ENCODE assay signal across 11 mouse cellular contexts in the genomic region with DNA sequence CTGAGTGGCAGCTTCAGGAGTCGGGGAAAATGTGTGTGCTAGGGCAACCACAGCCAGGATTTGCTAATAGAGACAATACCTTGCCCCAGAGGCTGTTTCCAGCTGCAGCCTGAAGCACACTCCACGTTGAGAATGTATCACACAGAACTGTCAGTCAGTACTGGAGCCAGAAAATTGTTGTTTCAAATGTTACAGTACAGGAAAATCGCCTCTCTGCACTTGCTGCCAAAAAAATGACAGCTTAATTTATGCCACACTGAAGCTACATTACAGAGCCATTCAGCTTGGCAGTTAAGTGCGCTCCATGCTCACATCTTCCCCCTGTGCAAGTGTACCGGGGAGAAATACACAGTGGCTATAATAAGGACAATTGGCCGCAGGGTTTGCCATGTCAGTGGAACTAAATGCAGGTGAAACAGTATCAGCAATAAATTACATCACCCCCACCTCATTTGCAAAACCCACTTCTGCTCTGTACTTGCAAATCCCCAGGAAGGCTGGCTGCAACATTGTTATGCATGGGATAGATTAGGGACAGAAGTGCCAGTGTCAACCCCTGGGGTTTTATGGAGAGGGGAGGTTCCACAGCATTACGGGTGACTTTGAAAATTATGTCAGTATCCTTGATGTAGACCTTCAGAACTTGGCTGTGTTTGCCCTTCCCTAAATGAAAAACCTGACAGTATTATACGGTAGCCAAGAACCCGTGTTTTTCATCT.
DNase-seq lines count a peak whose midpoint lies in the region; ATAC-seq lines count a peak whose summit lies in the region.
"Had no signal": no experiment of that assay in that cellular context is flagged by ENCODE, and none has a peak within 500 bp of the region (broad histone marks: within the 10 kb centered on the region; RNA-seq: fewer than 3 reads in every experiment).

No protein-coding gene starts in this region.

- no peak overlapping the region for H3K4me3 ChIP-seq in embryonic facial prominence, embryonic 14.5 days (ENCODE audit: low read depth, low read length)
- H3K4me3 ChIP-seq in midbrain, embryonic 14.5 days (replicated peaks; ENCODE audit: low read depth, low read length), result no peak overlapping the region

- H3K9me3 ChIP-seq in embryonic facial prominence, embryonic 14.5 days (ENCODE audit: control insufficient read depth, low read length), result no peaks in the 10 kb centered on the region
- no peaks in the 10 kb centered on the region for H3K9me3 ChIP-seq in midbrain, embryonic 14.5 days (ENCODE audit: control insufficient read depth, low read length)

- ATAC-seq in embryonic facial prominence, embryonic 14.5 days (ENCODE audit: low read depth), result peak; percentile 33; the same call in 1 of the 2 replicates
- peak; percentile 76 for ATAC-seq in midbrain, embryonic 14.5 days (ENCODE audit: low FRiP score, low TSS enrichment)
- no peak for ATAC-seq in erythroid progenitor cell, adult 5-6 weeks (replicated peaks; ENCODE audit: low FRiP score, poor library complexity, severe bottlenecking)

- H3K4me1 ChIP-seq in embryonic facial prominence, embryonic 14.5 days (ENCODE audit: control insufficient read depth, insufficient read depth, low read length), result peaks cover 9% of the 10 kb centered on the region
- peaks cover 9% of the 10 kb centered on the region for H3K4me1 ChIP-seq in midbrain, embryonic 14.5 days (ENCODE audit: control insufficient read depth, insufficient read depth, low read length)

- peak; percentile 5 to 14 for DNase-seq in cerebellum, postnatal 14 days
- DNase-seq in cerebellum, adult 9-10 months, result no peak
- DNase-seq in kidney, postnatal 4 days, result peak; percentile 2 to 20
- no peak for DNase-seq in kidney, adult 18-20 months
- DNase-seq in embryonic facial prominence, embryonic 14.5 days (ENCODE audit: low spot score), result peak; percentile 79
- DNase-seq in midbrain, embryonic 14.5 days, result peak; percentile 66
- DNase-seq in frontal cortex, postnatal 25 days (ENCODE audit: low spot score in 2 of 2), result no peak
- DNase-seq: B cell, adult 2 months had no signal

- no peak overlapping the region for H3K4me2 ChIP-seq in embryonic facial prominence, embryonic 14.5 days (ENCODE audit: low read depth, low read length)
- H3K4me2 ChIP-seq in midbrain, embryonic 14.5 days (ENCODE audit: low read length), result peak overlapping the region; percentile 22; the same call in 1 of the 2 replicates

- H3K27me3 ChIP-seq in embryonic facial prominence, embryonic 14.5 days (replicated peaks; ENCODE audit: control insufficient read depth, insufficient read depth, low read length), result no peaks in the 10 kb centered on the region; the same call in none of the 2 replicates
- H3K27me3 ChIP-seq in midbrain, embryonic 14.5 days (ENCODE audit: control insufficient read depth, insufficient read depth, low read length), result no peaks in the 10 kb centered on the region

- H3K36me3 ChIP-seq in embryonic facial prominence, embryonic 14.5 days (ENCODE audit: control insufficient read depth, insufficient read depth, low read length), result no peaks in the 10 kb centered on the region
- no peaks in the 10 kb centered on the region for H3K36me3 ChIP-seq in midbrain, embryonic 14.5 days (ENCODE audit: control insufficient read depth, insufficient read depth, low read length)

- no peak overlapping the region for H3K9ac ChIP-seq in embryonic facial prominence, embryonic 14.5 days (ENCODE audit: low read depth, low read length)
- H3K9ac ChIP-seq in midbrain, embryonic 14.5 days (replicated peaks; ENCODE audit: low read length), result no peak overlapping the region

- WGBS in embryonic facial prominence, embryonic 14.5 days, result 24% methylated on average over 9 of the region's 9 CpGs
- 20% methylated on average over 9 of the region's 9 CpGs for WGBS in midbrain, embryonic 14.5 days

- H3K27ac ChIP-seq in embryonic facial prominence, embryonic 14.5 days (replicated peaks; ENCODE audit: low read depth, low read length), result no peak overlapping the region
- peak overlapping the region; percentile 52 for H3K27ac ChIP-seq in midbrain, embryonic 14.5 days (replicated peaks; ENCODE audit: low read depth, low read length)
- H3K27ac ChIP-seq: macrophage; stomach, postnatal 0 days had no signal

Comparison
In these comparisons a context has a peak if more than half of its experiments do, and no peak if none do; other contexts are left out.
1. DNase-seq: peak in cerebellum, postnatal 14 days (2 of 2), kidney, postnatal 4 days (2 of 2), embryonic facial prominence, embryonic 14.5 days (single experiment) and midbrain, embryonic 14.5 days (single experiment); none in cerebellum, adult 9-10 months (single experiment), kidney, adult 18-20 months (single experiment) and frontal cortex, postnatal 25 days (0 of 2).